Mouse (Mus musculus) lung, postnatal 0 days (tissue): Measurements from ENCODE around the gene 1700016K19Rik.

Source experiments
- CTCF ChIP-seq: IDR thresholded peaks from 2 replicates; pipeline ENCODE4 v1.5.1; 2016; ENCODE audit warnings: antibody characterized with exemption, mild to moderate bottlenecking
- EP300 ChIP-seq: IDR thresholded peaks from 2 replicates; pipeline ENCODE4 v1.6.1; 2016; ENCODE audit warnings: antibody characterized with exemption, mild to moderate bottlenecking, control low read depth

DNA sequence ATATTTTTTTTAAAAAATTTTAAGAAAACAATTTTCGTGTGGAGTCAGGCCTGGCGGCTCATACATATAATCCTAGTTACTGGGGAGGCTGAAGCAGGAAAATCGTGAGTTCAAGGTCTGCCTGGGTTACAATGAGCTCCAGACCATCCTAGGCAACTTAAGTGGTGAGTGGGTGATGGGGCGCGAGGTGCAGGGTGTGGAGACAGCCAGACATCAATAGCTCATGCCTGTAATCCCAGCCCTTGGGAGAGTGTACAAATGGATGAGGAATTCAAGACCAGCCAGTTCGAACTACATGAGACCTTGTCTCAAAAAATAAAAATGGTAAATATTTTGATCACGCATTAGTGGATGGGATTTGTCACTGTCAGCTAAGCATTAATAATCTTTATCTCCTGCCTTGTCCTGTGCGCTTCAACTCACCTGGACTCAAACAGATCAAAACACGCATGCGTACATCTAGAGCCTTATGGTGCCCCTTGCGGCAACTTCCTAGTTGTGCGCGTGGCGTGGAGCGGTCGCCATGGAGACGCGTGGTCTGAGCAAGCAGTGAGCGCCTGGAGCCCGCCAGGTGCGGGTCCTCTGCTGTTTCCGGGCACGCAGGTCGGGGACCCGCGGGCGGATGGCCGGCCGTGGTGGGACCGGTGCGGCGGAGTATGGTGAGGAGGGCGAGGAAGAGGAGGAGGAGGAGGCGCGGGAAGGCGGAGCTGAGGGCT lies at the start of gene 1700016K19Rik:
- TF ChIP-seq CTCF, result peak; percentile 79
- TF ChIP-seq EP300, result no peak
